Mouse (Mus musculus): ENCODE data around the gene Rad17. TPM values are rescaled to one million over a fixed set of nuclear protein-coding genes. Genes with fewer than 3 reads are reported as not detected.

Gene Rad17
- total RNA-seq (2017), result 25.1 to 42.9 TPM (median 36.4 TPM) in 3 replicates

DNA sequence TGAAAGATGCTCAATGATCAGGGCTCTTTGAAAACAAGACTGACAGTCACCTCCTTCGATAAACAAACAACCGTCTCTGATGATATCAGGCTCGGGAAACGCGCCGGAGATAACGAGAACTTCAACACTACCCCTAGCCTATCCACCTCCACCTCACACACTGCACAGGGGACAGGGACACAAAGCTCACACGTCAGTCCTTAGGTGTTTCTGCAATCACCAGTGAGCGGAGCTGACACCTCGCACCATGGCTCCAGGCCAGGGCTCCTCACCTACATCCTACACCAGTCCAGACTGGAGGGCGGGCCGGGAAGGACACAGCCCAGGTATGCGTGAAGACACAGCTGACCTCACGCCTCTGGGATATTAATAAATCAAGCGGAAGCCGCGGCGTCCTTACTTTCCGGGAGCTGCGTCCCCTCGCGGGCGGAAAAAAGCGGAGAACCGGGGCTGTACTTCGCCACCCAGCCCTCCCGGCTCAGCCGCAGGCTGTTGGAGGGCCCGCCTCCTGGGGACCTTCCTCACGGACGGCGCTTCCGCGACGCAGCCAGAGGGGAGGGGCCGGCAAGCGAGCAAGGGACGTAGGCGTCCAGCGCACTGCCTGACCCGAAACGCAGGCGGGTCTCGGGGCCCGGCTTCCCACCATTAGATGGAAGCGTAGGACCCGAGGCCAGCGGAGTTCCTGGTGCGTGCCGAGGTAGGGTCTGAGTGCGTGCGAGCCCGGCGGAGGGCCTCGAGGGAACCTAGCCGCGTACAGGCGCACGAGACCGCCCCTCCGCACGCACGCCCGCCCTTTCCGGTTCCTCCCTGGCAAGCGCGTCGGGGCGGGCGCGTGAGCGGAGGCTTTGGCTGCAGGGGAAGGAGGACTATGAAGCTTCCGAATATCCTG, at the start of gene Rad17, which contains the start of gene Ak6:
TSS of gene Rad17 (minus strand) at position 502 of the 889 bp plus-strand sequence.
TSS of gene Ak6 (plus strand) at position 430 of the 889 bp plus-strand sequence.
- peak; percentile 89 for ATAC-seq (replicated peaks; ENCODE audit: insufficient number of reproducible peaks, low FRiP score, low TSS enrichment, poor library complexity, severe bottlenecking)

DNA sequence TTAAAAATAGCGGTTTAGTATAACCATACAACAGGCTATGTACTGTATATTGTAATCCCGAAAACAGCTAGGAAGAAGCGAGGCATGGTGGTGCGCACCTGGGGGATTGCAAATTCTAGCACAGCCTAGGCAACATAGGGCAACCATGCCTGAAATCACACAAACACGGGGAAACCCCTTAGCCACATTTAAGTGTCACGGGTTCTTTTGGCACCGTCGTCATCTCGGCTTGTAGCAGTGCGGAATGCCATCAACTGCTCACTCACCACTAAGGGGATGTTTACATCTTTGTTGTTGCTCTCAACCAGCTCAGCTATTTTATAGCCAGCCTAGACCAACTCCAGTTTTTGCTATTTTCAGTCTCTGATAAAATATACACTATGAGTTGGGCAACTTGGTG, 48.0 kb upstream of the Rad17 start:
- no peak for ATAC-seq (replicated peaks; ENCODE audit: insufficient number of reproducible peaks, low FRiP score, low TSS enrichment, poor library complexity, severe bottlenecking)

DNA sequence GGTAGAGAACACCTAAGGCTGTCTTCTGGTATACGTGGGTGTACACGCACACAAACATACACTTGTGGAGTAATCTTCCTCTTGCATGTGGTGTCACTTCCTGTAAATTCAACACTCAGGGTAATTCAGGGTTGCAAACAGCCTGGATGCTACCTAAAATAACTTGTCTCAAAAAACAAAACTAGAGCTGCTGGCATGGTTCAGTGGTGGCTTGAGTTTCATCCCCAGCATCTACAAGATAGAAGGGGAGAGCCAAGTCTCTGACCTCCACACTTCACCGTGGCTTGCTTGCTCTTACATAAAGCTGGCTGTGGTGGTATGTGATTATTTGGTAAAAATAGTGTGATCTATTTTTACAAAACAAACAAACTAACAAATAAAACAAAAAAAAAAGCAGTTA, 46.7 kb upstream of the Rad17 start:
- ATAC-seq (replicated peaks; ENCODE audit: insufficient number of reproducible peaks, low FRiP score, low TSS enrichment, poor library complexity, severe bottlenecking), result no peak

DNA sequence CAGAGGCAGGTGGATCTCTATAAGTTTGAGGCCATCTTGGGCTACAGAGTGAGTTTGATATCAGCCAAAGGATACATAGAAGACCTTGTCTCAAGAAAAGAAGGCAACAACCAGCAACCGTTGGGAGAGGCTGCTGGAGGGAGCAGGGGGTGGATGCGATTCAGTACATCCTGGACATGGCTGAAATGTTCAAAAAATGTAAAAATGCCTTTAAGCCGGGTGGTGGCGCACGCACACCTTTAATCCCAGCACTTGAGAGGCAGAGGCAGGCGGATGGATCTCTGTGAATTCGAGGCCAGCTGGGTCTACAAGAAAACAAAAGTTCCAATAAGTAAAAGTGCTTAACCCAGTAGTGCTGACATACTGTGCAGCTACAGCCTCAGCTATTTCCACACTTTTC, 36.7 kb upstream of the Rad17 start:
- ATAC-seq (replicated peaks; ENCODE audit: insufficient number of reproducible peaks, low FRiP score, low TSS enrichment, poor library complexity, severe bottlenecking), result no peak

DNA sequence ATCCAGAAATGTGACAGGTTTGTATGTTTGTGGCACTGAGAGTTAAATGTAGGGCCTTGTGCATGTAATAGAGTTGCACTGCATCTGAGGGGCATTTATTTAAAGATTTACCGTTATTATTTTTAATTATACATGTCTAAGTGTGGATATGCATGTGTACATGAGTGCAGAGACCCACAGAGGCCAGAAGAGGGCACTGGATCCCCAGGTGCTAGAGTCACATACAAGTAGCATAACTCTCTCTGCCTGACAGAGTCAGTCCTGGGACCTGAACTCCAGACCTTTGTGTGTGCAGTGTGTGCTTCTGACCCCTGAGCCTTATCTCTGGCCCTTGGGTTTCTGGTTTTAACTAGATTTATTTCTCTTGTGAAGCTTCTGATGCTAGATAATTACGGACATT, 33.5 kb upstream of the Rad17 start:
- no peak for ATAC-seq (replicated peaks; ENCODE audit: insufficient number of reproducible peaks, low FRiP score, low TSS enrichment, poor library complexity, severe bottlenecking)

DNA sequence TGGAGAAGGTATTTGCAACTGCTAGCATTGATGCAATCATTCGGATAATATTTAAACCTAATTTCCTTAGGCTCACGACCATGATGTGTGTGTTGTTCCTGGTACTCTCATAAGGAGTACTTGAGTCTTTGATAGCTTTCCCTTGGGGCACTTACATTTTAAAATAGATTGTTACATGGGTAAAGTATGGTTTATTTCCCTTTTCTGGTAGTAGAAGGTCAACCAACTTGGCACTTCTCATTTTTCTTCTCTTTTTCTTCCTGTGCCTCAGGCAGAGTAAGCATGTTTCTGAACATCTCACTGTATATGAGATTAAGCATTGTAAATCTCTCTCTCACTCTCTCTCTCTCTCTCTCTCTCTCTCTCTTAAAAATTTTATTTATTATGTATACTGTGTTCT, 32.0 kb upstream of the Rad17 start:
- ATAC-seq (replicated peaks; ENCODE audit: insufficient number of reproducible peaks, low FRiP score, low TSS enrichment, poor library complexity, severe bottlenecking), result peak; percentile 84

DNA sequence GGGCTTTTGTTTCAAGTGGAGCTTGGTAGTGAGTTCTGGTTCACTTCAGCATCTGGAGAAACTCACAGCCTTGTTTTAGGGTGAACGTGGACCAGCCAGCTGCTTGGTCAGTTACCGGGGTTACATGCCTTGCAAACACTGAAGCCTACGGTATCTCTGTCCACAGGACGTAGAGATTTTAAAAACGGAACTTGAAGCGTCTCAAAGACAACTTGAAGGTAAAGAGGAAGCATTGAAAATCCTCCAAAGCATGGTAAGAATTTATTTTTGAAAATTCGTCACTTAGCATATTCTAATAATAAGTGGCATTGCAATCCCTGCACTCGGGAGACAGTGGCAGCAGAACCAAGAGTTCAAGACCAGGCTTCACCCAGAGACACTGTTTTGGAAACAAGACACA, 30.8 kb upstream of the Rad17 start:
- no peak for ATAC-seq (replicated peaks; ENCODE audit: insufficient number of reproducible peaks, low FRiP score, low TSS enrichment, poor library complexity, severe bottlenecking)

DNA sequence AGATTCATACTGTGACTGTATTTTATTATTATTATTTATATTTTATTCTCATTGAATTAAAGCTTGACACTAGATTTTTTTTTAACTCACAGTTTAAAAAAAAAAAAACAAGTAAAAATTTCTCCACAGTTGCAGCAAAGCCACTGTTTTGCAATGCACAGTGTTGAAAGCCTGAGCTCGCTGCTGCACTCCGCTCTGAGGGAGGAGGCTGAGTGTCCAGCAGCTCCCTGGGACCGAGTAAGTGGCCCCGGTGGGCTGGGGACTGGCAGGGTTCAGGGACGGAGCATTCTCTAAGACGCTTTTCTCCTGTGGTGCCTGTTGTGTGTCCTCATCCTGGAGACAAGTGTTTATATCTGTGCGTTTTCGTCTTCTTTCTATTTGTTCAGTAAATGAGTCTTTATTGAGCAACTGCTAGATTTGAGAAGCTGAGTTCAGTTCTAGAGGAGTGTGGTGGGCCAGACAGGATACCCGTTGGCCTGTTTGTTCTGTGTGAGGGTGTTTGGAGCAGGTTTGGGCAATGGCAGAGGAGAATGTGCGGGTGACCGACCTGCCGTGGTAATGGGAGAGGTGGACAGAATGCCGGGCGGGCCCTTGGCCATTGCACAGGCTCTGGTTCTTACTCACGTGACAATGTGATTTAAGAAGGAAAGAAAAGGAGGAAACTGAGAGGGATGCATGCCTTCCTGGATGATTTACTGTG, 25.2 kb upstream of the Rad17 start:
- ATAC-seq (replicated peaks; ENCODE audit: insufficient number of reproducible peaks, low FRiP score, low TSS enrichment, poor library complexity, severe bottlenecking), result peak; percentile 63

DNA sequence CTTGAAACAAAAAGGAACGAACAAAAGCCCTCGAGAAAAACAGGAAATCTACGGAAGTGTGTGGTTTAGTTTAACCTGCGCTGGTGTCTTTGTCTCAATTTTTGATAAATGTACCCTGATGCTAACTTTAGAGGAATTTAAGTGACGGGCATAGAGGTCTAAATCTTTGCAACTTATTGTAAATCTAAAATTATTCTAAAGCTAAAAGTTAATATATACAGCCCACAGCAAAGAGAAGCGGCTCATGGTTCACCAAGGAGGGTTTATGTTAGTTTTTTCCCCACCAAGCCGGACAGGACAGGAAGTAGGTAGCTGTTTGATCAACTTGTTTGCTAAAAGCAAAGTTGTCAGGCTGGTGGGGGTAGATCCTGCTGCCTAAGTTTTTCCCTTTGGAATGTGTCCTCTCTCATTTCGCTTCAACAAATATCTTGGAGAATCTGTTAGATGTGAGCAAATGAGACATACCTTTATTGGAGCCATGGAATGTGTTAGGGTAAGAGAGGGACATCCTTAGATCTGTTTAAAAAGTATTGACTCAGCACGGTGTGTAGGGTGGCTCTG, 19.4 kb upstream of the Rad17 start:
- ATAC-seq (replicated peaks; ENCODE audit: insufficient number of reproducible peaks, low FRiP score, low TSS enrichment, poor library complexity, severe bottlenecking), result no peak

DNA sequence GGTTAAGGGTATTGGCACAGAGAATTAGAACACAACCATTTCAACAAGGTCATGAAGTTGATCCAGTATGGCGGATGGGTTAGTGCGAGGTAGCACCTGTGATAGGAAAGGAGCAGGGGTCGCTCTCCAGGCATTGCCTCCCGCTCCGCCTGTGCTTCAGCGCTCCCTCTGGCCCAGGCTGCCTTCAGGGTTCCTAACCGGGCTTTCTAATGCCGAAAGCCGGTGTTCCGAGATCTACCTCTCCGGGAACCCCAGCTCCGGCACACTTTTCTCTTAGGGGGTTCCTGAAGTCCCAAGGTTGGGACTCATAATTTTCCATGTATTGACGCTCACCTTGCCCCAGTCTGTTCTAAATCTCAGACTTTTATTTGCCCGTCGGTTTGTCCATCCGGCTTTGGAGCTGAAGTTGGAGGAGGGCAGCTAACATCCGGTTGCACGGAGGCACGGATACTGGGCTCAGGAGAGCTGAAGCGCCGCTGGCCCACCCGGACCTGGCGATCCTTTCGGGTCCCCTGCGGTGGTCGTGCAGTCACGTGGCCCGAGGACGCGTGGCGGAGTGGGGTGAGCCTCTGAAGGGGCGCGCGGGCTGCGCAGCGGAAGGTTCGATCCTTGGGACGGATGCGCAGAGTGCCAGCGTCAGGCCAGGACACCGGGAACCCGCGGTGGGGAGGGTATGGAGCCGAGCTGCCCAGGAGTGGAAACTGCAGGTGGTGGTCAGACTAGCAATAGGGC, 18.6 kb upstream of the Rad17 start, which contains the start of gene Ccdc125:
TSS of gene Ccdc125 (plus strand) at position 427 of the 732 bp plus-strand sequence.
- ATAC-seq (replicated peaks; ENCODE audit: insufficient number of reproducible peaks, low FRiP score, low TSS enrichment, poor library complexity, severe bottlenecking), result 0 out of 2 replicates have a peak, but pooled peaks have one; percentile 28

DNA sequence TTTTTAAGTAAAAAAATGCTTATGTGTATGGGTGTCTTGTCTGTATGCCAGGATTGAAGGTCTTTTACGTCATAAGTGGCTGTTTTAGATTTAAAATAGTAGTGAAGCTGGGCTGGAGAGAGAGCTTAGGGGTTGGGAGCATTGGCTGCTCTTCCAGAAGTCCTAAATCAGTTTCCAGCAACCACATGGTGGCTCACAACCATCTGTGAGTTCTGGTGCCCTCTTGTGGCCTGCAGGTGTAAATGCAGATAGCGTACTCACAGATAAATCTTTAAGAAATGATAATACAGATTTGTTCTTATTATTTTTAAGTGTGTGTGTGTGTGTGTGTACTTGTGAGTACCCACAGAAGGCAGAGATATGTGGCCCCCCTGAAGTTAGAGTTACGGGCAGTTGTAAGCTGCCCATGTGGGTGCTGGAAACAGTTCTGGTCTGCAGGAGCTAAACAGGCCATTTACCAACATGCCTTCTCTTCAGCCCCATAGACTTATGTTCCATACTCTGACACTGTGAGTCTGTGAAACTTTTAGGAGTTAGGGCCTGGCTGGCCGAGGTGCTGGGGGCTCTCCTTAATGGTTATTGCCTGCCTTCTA, 9.1 kb upstream of the Rad17 start:
- ATAC-seq (replicated peaks; ENCODE audit: insufficient number of reproducible peaks, low FRiP score, low TSS enrichment, poor library complexity, severe bottlenecking), result peak; percentile 63; the same call in 1 of the 2 replicates

DNA sequence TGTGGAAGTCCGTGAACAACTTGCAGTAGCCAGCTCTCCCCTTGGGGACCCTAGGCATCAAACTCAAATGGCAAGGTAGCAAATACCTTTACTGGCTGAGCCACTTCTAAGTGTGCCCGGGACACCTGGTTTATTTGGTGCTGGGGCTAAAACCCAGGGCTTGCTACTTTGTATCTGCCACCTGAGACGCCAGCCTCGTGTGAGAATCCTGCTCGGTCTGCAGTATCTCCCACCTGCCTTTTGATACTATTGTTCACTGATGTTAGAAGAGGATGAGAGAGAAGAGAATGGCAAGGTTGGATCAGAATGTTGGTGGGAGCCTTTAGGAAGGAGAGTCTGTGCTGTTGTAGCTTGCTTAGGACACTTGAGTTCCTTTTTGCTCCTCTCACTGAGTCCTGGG, 7.2 kb upstream of the Rad17 start:
- ATAC-seq (replicated peaks; ENCODE audit: insufficient number of reproducible peaks, low FRiP score, low TSS enrichment, poor library complexity, severe bottlenecking), result no peak

DNA sequence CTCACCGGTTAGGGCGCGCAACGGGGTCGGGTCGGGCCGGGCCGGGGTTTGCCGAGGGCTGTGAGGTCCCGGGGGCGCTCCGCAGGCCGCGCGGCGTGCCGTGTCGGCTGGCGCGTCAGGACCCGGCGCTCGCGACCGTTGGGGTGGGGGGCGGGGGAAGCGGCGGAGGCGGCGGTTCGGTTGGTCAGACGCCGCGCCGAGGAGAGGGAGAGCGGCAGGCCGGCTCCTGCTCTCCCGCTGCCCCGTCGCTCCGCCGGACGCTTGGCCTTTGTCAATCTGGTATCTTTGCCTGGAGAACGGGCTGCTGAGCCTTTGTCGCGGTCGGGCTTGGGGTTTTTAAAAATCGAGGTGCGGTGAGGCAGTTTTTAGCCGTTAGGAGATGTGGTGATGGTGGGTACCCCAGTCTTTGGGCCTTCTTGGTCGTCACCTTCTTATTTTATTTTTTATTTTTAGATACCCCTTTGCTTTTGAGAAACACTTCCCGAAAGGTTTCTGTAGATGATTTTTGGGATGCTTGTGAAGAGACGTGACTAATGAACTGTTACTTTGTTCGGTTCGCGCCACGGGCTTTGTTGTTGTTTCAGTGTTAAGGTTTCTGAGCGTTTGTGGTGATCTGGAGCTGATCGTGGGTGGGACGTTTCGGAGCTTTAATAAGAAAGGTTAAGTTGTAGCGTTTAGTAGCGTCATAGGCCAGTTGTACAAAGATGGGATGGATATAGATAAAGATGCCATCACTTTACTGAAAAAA, 762 bp upstream of the Rad17 start, which contains the start of gene Taf9:
TSS of gene Taf9 (plus strand) at position 141 of the 748 bp plus-strand sequence.
- peak; percentile 10; the same call in 1 of the 2 replicates for ATAC-seq (replicated peaks; ENCODE audit: insufficient number of reproducible peaks, low FRiP score, low TSS enrichment, poor library complexity, severe bottlenecking)

DNA sequence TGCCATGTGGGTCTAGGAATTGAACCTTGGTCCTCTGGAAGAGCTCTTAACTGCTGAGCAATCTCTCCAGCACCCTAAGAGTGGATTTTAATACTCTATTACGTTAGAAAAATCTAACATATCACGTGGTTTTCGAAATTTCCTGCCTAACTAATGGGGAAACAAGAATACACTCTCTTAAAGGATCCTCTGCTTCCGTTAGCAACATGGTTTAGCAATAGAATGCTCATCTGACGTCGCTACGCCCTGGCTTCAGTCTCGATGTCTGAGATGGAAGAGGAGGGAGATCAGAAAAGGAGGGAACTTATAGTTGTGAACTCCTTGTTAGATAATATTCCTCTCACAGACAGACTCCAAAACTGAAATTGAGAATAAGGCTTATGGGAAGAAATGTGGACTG, 2.6 kb downstream of the Rad17 start:
- ATAC-seq (replicated peaks; ENCODE audit: insufficient number of reproducible peaks, low FRiP score, low TSS enrichment, poor library complexity, severe bottlenecking), result no peak

DNA sequence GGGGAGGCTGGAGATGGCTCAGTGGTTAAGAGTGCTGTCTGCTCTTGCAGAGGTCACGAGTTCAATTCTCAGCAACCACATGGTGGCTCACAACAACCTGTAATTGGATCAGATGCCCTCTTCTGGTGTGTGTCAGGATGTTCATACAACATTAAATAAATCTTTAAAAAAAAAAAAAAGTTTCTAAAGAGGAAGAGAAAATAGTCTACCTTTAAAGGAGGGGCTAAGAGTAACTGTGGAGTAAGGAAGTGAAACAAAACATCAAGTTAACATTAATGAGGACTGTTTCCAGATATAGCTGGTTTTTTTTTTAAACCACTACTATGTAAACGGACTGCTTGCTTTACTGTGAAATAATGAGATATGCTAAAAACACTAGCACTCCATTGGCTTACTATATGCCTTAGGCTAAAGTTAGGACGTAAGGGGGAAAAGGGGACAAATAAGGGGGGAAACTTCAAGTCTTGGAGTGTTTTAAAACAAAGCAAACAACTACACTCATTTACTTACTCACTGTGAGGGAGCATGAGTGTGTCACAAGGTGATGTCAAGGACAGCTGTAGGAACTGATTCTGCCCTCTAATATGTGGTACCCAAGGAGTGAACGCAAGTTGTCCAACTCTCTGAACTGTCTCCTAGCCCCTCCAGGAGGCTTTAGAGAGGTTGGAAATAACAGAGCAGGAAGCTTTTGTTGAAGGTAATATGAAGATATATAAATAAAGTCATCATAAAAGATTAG, 8.2 kb downstream of the Rad17 start:
- ATAC-seq (replicated peaks; ENCODE audit: insufficient number of reproducible peaks, low FRiP score, low TSS enrichment, poor library complexity, severe bottlenecking), result peak; percentile 87

DNA sequence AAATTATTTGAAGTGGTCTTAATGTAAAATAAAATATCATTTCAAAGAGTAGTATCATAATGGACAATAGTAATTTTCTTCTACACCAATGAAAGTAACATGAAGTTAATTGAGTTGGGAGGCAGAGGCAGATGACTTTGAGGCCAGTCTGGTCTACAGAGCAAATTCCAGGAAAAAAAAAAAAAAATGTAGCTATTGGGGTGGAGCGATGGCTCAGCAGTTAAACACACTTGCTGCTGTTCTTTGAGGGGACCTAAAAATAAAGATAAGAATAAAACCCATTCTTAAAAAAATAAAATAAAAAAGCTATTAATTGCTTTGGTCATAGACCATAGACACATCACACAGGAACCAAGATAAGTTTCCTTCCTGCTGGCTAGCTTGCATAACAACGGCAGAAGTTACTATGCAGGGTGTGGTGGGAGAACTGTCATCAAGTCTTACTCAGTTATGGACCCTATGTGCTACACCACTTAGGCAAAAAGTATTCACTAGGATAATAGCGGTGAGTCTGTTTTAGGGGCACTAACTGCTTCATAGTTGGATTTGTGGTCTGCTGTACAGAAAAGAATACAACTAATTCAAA, 16.7 kb downstream of the Rad17 start:
- no peak for ATAC-seq (replicated peaks; ENCODE audit: insufficient number of reproducible peaks, low FRiP score, low TSS enrichment, poor library complexity, severe bottlenecking)

DNA sequence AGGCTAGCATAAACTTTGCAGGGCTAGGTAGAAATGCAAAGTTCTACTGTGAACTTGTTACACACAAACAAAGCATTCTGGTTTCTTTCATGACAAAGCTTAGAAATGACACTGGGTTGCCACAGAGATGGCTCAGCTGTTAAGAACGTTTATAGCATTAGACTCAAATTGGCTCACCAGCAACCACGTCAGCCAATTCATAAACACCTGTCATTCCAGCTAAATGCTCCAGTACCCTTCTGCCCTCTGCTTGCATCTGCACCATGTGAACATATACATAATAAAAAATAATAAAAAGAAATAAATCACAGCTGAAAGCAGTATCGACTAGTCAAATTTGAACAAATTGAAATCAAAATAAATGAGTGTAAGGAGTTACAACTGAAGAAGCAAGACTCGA, 28.6 kb downstream of the Rad17 start:
- no peak for ATAC-seq (replicated peaks; ENCODE audit: insufficient number of reproducible peaks, low FRiP score, low TSS enrichment, poor library complexity, severe bottlenecking)

Data from monocyte, adult 5-6 weeks (primary cell).